Mouse (Mus musculus): ENCODE results near the gene Ahsg. TPM values are rescaled to one million over a fixed set of nuclear protein-coding genes. Genes with fewer than 3 reads are reported as not detected.

Ahsg gene
- total RNA-seq, 2 experiments from 2014 or later = not detected

DNA sequence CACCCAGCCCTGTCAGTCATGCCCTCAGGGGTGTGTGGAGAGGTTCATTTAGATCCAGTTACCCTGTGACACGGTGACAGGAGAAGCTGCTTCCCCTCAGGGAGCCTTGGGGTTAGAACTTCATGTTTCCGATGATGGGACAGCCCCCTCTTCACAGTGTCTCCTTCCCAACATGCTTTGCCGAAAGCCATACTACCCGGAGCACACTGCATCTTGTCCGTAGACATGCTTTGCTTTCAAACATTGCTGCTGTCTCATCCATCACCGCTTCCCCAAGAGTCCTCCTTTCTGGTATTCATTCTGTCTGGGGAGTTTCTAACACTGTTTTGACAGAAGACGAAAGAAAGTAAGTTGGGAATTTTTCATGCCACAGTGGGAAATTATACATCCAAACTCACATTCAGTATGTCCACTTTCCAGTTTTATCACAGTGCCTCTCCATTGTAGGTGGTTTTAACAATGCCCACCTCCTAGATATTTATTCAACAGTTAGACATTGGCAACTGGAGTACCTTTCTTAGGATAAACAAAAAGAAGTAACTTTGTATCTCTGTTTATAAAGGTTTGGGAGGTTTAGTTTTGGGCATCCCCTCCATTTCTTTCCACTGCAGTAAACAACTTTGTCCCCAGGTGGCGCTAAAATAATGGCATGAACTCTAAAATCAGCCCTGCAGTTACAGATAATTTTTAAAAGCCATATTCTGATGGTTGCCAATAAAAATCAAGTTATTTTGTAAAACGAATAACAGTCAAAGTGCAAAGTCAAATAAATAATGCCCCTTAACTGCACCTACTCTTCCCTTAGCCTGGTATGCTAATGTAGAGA lies 14.6 kb upstream of the Ahsg start:
- peak; percentile 69 for TF ChIP-seq CTCF (IDR thresholded peaks at IDR 0.05)
- intact Hi-C loops (cut with DNase I) = loop anchor here (2.0 to 10.0 kb wide), 3 partner anchors 168 to 1076 kb away; no protein-coding TSS in a partner anchor
- Histone ChIP-seq H3K4me3 (no peak overlapping the region), H3K27ac (no peak overlapping the region)
- DNase-seq = no peak

DNA sequence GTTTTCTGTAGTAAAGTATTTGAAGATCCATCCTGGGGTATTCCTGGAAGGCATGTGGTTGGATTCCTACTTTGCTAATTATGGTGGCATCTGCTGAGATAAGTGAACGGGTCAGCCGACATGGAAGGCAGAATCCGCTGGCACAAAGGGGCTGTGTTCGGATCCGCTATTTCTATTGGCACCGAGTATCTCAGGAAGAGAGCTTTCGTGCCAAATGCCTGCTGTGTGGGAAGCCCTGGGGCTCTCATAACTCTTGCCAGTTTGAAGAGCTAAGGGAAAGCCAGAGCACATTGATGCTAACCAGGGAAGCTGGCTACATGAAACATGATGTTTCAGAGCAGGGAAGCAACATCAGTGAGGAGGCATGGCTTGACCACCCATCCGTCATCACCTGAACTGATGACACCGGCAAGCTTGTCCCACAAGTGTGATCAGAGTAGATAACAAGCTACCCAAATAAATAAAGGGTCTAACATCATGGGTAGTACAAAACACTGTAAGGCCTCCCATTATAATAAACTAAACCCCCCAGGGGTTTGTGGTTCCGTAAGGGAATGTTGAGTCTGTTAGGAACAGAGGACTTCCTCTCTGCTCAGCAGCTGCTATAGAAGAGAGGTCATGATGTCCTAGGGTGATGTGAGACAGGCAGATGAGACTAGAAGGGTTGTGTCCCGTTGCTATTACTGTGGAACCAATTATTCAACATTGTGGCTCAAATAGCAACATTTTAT lies 13.3 kb upstream of the Ahsg start:
- no peak overlapping the region for H3K4me3 ChIP-seq
- no peak for DNase-seq
- no peak overlapping the region for H3K27ac ChIP-seq
- TF ChIP-seq CTCF (IDR thresholded peaks at IDR 0.05) = no peak
- intact Hi-C loops (cut with DNase I) = loop anchor here (2.0 to 10.0 kb wide), 3 partner anchors 167 to 1074 kb away; no protein-coding TSS in a partner anchor

DNA sequence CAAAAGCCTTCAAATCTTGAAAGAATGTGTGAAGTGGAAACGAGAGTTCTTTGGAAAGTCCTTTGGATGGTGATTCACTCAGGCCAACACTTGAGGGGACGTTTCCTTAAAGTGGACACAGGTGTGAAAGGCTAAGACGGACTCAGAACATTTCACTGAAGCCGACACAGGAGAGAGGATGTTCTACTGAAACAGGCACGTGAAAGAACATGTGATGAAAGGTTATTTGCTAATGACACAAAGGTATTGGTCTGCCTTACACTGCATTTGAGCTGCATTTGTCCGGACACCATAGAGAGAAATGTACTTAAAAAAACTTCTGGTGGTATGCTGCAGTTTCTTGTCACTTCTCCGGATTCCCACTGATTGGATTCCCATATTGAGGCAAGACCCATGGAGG lies 12.4 kb upstream of the Ahsg start:
- TF ChIP-seq CTCF (IDR thresholded peaks at IDR 0.05) = no peak
- intact Hi-C loops (cut with DNase I) = loop anchor here (5.0 to 10.0 kb wide), 2 partner anchors 166 to 1074 kb away; no protein-coding TSS in a partner anchor

DNA sequence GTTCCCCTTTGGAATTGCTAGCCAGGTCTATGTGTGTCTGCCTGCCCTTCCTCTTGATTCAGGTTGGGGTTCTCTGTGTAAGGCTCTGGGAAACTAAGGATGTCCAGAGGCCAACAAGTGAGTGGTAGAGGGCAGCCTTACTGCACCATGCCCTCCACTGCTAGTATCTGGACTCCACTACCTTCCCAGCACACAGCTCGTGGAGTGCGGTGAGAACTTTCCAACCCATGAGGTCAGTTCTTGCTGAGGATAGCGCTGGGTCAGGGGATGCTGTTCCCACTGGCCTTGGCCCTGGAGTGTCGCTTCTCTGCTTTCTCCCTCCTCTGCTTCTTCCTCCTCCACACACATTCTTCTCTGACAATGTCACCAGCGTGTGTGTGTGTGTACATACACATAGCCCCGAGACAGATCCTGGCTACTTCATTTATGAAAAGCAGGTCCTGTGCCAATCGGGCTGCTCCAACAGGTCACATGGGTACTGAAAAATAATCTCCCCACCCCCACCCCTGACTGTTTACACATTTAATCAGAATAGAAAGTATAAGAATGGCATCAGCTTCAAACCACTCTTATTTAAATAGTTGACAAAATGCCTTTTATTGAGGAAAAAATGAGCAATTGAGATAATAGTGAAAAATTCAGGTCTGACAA lies 11.0 kb upstream of the Ahsg start:
- no peak for TF ChIP-seq CTCF (IDR thresholded peaks at IDR 0.05)
- intact Hi-C loops (cut with DNase I) = loop anchor here (5.0 to 10.0 kb wide), 2 partner anchors 165 to 1072 kb away; no protein-coding TSS in a partner anchor
- Histone ChIP-seq H3K4me3 (no peak overlapping the region), H3K27ac (no peak overlapping the region)
- no peak for DNase-seq

More for the DNA sequence above, 12.4 kb upstream of the Ahsg start:
- Histone ChIP-seq H3K27ac (no peak overlapping the region), H3K4me3 (no peak overlapping the region)
- no peak for DNase-seq

DNA sequence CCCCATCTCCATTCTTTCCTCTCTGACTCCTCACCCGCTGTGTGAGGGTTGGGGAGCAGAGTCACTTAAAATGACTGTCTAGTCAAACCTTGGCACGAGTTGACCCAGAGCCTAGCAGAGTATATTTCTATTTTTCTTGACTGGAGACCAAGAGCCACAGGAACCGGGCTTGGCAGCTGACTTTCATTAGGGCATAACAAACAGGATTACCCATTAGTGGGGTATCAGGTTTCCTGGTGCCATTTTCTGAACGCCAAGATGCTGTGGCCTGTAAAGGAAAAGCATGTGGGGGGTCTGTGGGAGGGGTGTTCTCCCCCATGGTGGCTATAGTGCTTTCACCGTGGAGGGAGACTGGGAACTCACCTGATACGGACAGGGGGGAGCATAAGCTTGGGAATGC lies 10.2 kb upstream of the Ahsg start:
- H3K27ac ChIP-seq = no peak overlapping the region
- no peak for DNase-seq
- intact Hi-C loops (cut with DNase I) = no loop called here
- H3K4me3 ChIP-seq = no peak overlapping the region
- no peak for TF ChIP-seq CTCF (IDR thresholded peaks at IDR 0.05)

DNA sequence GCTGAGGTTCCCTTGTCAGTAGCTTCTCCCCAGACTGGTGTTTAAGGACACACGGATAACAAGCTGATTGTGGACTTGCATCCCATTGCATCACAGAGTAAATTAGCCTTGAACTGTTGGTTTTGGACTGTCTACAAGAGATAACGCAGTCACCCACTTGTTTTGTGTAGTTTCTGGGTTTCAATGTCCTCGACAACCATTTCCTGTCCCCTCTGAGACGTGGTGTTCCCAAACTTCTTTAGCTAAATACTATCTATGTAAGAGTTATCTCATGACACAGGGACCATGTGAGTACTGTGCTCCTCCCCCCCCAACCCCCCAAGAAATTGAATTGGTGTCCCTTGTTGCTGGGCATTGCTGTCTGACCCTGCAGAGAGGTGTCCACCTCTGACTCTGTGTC lies 9.6 kb upstream of the Ahsg start:
- TF ChIP-seq CTCF (IDR thresholded peaks at IDR 0.05) = no peak
- intact Hi-C loops (cut with DNase I) = no loop called here

DNA sequence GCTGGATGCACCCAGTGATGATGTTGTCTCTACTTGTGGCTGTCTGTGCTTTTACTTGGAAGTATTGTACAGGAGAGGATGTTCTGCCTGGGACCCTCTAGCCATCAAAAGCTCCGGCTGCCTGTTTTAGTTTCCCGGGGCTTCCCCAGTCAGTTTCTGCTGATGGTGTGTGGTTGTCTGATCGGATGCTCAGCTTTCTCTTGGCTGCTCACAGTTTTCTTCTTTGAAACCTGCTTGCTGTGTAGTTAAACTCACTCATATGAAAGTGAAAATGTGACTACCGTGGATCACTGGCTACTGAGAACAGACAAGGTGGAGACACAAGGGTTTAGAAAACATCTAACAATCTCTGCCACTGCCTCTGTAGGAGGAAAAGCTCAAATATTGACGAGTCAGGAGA lies 7.6 kb upstream of the Ahsg start:
- Histone ChIP-seq H3K27ac (no peak overlapping the region), H3K4me3 (no peak overlapping the region)
- no peak for DNase-seq
- no peak for TF ChIP-seq CTCF (IDR thresholded peaks at IDR 0.05)
- intact Hi-C loops (cut with DNase I) = no loop called here

More for the DNA sequence above, 9.6 kb upstream of the Ahsg start:
- no peak overlapping the region for H3K27ac ChIP-seq
- H3K4me3 ChIP-seq = no peak overlapping the region
- no peak for DNase-seq

DNA sequence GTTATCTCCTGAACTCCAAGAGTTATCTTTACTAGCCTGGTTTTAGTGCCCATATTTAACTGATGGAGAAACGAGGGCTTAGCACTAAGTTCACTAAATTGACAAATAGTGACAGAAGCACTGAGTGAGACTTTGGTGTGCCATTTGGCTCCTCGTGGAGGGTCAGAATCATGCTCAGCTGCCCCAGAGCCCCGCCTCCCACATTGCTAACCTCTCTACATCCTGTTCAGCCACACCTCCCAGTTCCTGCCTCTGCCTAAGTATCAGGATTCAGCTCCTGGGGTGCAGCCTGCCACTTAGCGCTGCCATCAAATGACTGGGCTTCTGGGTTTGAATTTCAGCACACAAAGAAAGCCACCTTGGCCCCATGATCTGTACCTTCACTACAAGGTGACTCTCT lies 5.7 kb upstream of the Ahsg start:
- DNase-seq = no peak
- Histone ChIP-seq H3K27ac (no peak overlapping the region), H3K4me3 (no peak overlapping the region)
- intact Hi-C loops (cut with DNase I) = no loop called here
- no peak for TF ChIP-seq CTCF (IDR thresholded peaks at IDR 0.05)

DNA sequence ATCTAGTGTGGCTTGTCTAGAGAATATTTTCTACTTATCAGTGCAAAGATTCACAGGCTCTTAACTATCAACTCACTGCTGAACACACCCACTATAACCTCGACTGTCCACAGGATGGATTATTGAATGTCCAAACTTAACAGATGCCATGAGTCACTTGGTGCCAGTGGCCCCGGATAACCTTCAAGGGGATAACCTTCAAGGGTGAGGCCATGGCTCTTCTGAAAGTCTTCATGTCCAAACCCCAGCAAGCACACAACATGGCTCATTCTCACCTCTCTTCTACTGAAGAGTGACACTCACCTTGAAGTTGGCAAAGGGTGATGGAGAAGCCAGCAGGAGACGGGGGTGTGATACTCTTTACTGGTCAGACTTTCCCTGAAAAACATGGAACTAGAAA lies 4.4 kb upstream of the Ahsg start:
- intact Hi-C loops (cut with DNase I) = no loop called here
- no peak for DNase-seq
- H3K27ac ChIP-seq = no peak overlapping the region
- H3K4me3 ChIP-seq = no peak overlapping the region
- no peak for TF ChIP-seq CTCF (IDR thresholded peaks at IDR 0.05)

DNA sequence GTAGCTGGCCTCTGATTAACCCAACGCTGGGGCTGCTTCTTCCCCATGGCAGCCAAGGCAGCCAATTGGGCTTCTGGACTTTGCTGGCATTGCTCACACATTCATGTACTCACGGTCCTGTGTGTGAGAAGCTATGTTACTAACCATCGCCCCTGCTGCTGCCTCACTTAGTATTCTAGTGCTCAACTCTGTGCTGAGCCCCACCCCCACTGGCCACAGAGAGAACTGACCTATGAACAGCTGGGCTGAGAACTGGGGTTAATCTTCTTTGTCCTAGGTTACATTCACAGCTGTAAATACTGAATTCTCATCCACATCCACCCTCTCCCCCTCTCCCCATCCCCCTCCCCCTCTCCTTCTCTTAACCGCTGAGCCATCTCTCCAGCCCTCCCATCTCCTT lies 2.2 kb upstream of the Ahsg start:
- no peak for TF ChIP-seq CTCF (IDR thresholded peaks at IDR 0.05)
- DNase-seq = no peak
- intact Hi-C loops (cut with DNase I) = no loop called here
- H3K4me3 ChIP-seq = no peak overlapping the region
- H3K27ac ChIP-seq = no peak overlapping the region

DNA sequence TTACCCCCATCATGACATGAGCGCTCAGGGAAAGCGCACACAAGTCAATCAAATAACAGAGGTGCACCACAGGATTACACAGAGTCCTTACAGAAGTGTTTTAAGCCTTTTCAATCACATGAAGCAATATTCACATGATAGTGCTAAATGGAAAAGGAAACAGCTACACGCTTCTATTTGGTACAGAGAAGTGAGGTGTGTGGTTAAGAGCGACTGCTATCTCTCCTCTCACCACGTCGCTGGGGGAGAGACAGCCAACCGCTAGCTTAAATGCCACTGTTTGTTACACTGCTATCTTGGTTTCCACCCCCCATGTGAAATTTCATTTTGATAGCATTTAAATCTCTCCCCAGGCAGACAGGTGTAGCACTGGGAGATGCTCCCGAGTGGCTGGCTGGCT lies 1.4 kb upstream of the Ahsg start:
- intact Hi-C loops (cut with DNase I) = no loop called here
- DNase-seq = no peak
- no peak overlapping the region for H3K27ac ChIP-seq
- no peak for TF ChIP-seq CTCF (IDR thresholded peaks at IDR 0.05)
- no peak overlapping the region for H3K4me3 ChIP-seq

DNA sequence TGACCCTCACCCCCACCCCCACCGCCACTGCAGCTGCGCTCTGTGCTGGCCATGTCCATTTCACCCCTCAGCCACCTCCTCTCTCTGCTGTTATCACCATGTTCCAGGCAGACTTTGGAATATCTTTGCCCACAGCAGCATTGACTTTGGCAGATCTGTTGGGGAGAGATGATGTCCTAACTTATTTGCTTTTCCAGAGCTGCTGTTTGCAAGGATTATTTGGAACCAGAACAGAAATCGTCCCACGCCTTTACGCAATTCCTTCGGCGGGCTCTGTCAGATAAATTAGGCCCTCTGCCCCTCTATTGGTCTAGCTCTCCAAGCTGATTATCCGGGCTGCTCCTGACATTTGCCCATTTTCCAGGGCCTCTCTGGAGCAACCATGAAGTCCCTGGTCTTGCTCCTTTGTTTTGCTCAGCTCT lies 667 bp downstream of the Ahsg start:
- Histone ChIP-seq H3K27ac (no peak overlapping the region), H3K4me3 (no peak overlapping the region)
- no peak for DNase-seq
- no peak for TF ChIP-seq CTCF (IDR thresholded peaks at IDR 0.05)
- intact Hi-C loops (cut with DNase I) = no loop called here

DNA sequence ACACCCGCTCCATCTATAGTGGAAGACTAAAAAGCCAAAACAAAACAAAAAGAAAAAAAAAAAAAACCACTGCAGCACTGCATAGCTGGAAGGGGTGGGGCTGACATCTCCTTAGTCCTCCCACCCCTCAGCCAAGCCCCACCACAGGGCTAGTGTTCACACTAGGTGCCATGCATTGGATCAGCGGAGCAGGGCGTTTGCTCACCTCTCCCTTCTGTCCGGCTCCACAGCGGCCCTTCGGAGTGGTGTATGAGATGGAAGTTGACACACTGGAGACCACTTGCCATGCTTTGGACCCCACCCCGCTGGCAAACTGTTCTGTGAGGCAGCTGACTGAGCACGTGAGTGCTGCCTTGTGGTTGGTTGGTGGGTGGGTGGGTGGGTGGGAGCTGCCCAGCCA lies 3.0 kb downstream of the Ahsg start:
- H3K27ac ChIP-seq = no peak overlapping the region
- DNase-seq = no peak
- H3K4me3 ChIP-seq = no peak overlapping the region
- intact Hi-C loops (cut with DNase I) = no loop called here
- no peak for TF ChIP-seq CTCF (IDR thresholded peaks at IDR 0.05)
